Mouse (Mus musculus) hindbrain, postnatal 0 days (tissue): ENCODE results near the gene Palld. TPM values are rescaled to one million over a fixed set of nuclear protein-coding genes. Genes with fewer than 3 reads are reported as not detected.

Experiments used
- ATAC-seq: fragments of 200-750 bp; cut with Nextera tagmentation; 2 replicates; pipeline ENCODE4 v1.8.0; 2017; ENCODE audit warnings: mild to moderate bottlenecking, moderate TSS enrichment, moderate library complexity
- DNase-seq: peaks from one replicate; pipeline ENCODE4 v3.0.0-alpha.2; 2015; ENCODE audit warnings: low spot score
- H3K27ac ChIP-seq: fragments of 300-500 bp; sonication (generic); 2 replicates; pipeline ENCODE4 v1.5.1; 2014; ENCODE audit warnings: mild to moderate bottlenecking
- H3K27me3 ChIP-seq: fragments of 300-500 bp; sonication (generic); 2 replicates; pipeline ENCODE4 v1.6.1; 2014; ENCODE audit warnings: low read length, mixed read lengths; ENCODE audit not compliant: insufficient read depth
- H3K36me3 ChIP-seq: fragments of 300-500 bp; sonication (generic); 2 replicates; pipeline ENCODE4 v1.6.1; 2014; ENCODE audit warnings: low read length, mixed read lengths; ENCODE audit not compliant: insufficient read depth
- H3K4me1 ChIP-seq: fragments of 300-500 bp; sonication (generic); 2 replicates; pipeline ENCODE4 v1.6.1; 2014; ENCODE audit warnings: antibody characterized with exemption, low read length, mixed read lengths; ENCODE audit not compliant: insufficient read depth
- H3K4me2 ChIP-seq: fragments of 300-500 bp; sonication (generic); 2 replicates; pipeline ENCODE4 v1.6.1; 2014; ENCODE audit warnings: low read depth, mild to moderate bottlenecking, low read length, moderate library complexity, mixed read lengths
- H3K4me3 ChIP-seq: fragments of 300-500 bp; sonication (generic); 2 replicates; pipeline ENCODE4 v1.5.1; 2014; ENCODE audit warnings: low read length
- H3K9ac ChIP-seq: fragments of 300-500 bp; sonication (generic); replicated peaks from 2 replicates; pipeline ENCODE4 v1.6.1; 2014; ENCODE audit warnings: mild to moderate bottlenecking, low read length, moderate library complexity, mixed read lengths
- H3K9me3 ChIP-seq: fragments of 300-500 bp; sonication (generic); 2 replicates; pipeline ENCODE4 v1.6.1; 2016; ENCODE audit warnings: low read length, mixed read lengths
- CTCF ChIP-seq: IDR thresholded peaks from 2 replicates; pipeline ENCODE4 v1.5.1; 2016; ENCODE audit warnings: antibody characterized with exemption, control low read depth, low read depth
- WGBS: fragments of 180-500 bp; shearing (Covaris S2); extraction: QIAGEN DNeasy Blood & Tissue Kit; methylation state at CpG from one replicate; pipeline ENCODE4 v1.1.7; 2014; 5-methylcytosine and 5-hydroxymethylcytosine counted together
- polyA plus RNA-seq: library from polyadenylated mRNA; unstranded; fragments of >200 nt; fragmentation: Nextera tagmentation; extraction: Ambion mirVana; gene quantifications from 2 replicates; pipeline ENCODE4 v1.2.1, GENCODE M21; 2015
- total RNA-seq: library from RNA; depleted of rRNA; stranded (reverse); fragments of >200 nt; gene quantifications from 2 replicates; pipeline ENCODE4 v1.2.3, GENCODE M21; 2014

The Palld gene
- total and polyA plus RNA-seq, 2 experiments from 2014 or later, result 3.5 to 14.0 TPM

- ATAC-seq (no peak), DNase-seq (no peak)
- Histone ChIP-seq H3K4me3 (no peak overlapping the region), H3K27ac (no peak overlapping the region), H3K9me3 (no peaks in the 10 kb centered on the region), H3K27me3 (no peaks in the 10 kb centered on the region), H3K9ac (no peak overlapping the region), H3K36me3 (no peaks in the 10 kb centered on the region), H3K4me1 (0 out of 2 replicates have a peak, but pooled peaks cover 2% of the 10 kb centered on the region), H3K4me2 (no peak overlapping the region)
- no peak for TF ChIP-seq CTCF
- 45% methylated on average over 4 of the region's 4 CpGs for WGBS
Measured at GRCm38 (mm10) chr8:61569721-61570120, 332.8 kb downstream of the Palld start.

GRCm38 (mm10) chr8:61569211-61569610 lies 333.3 kb downstream of the Palld start:
- ATAC-seq (no peak), DNase-seq (no peak)
- no peaks in the 10 kb centered on the region for H3K36me3 ChIP-seq
- no peaks in the 10 kb centered on the region for H3K27me3 ChIP-seq
- H3K9me3 ChIP-seq, result no peaks in the 10 kb centered on the region
- no peak overlapping the region for H3K4me3 ChIP-seq
- 0 out of 2 replicates have a peak, but pooled peaks cover 2% of the 10 kb centered on the region for H3K4me1 ChIP-seq
- no peak overlapping the region for H3K27ac ChIP-seq
- no peak overlapping the region for H3K4me2 ChIP-seq
- no peak for TF ChIP-seq CTCF
- no peak overlapping the region for H3K9ac ChIP-seq

DNA sequence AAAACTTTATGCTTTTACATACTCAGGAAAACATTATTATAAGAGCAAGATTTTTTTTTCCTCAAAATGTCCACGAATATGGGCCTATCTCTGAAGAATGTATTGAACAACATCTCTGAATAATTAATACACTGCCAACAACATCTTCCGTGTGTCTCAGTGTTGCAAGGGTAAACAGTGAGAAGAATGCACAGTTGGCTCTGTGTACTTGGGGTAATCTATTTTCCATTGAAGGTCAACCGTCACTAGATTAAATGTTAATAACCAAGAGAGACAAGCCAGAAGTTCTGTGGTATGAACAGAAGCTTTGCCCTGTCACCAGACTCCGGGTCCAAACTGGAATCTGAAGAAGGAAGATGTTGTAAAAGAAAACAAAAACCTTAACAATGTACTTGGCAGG lies 339.1 kb downstream of the Palld start:
- 76% methylated on average over 4 of the region's 4 CpGs for WGBS
- Histone ChIP-seq H3K4me3 (no peak overlapping the region), H3K27ac (no peak overlapping the region), H3K4me2 (no peak overlapping the region), H3K4me1 (no peaks in the 10 kb centered on the region), H3K36me3 (no peaks in the 10 kb centered on the region), H3K27me3 (no peaks in the 10 kb centered on the region), H3K9me3 (no peaks in the 10 kb centered on the region), H3K9ac (no peak overlapping the region)
- ATAC-seq (no peak), DNase-seq (no peak)
- no peak for TF ChIP-seq CTCF

DNA sequence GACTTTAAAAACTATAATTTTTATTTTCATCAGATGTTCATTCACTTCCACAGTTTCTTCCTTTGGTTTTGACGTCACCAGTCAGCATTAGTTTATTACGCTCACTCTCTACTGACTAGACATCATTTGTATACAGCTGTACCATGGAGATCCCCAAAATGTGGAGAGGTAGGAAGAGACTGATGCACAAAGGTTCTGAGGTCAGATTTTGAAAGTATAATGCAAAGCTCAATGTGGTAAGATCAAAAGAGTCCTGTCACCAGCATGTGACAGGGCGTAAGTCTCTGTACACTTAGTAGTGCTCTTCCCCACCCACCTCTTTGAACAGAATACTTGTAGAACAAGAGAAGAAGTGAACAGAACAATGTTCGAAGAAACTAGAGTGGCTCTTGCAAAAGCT lies 339.9 kb downstream of the Palld start:
- Histone ChIP-seq H3K27ac (no peak overlapping the region), H3K4me3 (no peak overlapping the region), H3K4me1 (no peaks in the 10 kb centered on the region), H3K27me3 (no peaks in the 10 kb centered on the region), H3K4me2 (no peak overlapping the region), H3K36me3 (no peaks in the 10 kb centered on the region), H3K9ac (no peak overlapping the region), H3K9me3 (no peaks in the 10 kb centered on the region)
- no peak for ATAC-seq
- TF ChIP-seq CTCF, result no peak
- DNase-seq, result no peak
- WGBS, result 90% methylated on average over 4 of the region's 4 CpGs

- TF ChIP-seq CTCF, result no peak
- no peak overlapping the region for H3K27ac ChIP-seq
- no peaks in the 10 kb centered on the region for H3K4me1 ChIP-seq
- DNase-seq (no peak), ATAC-seq (no peak)
- no peaks in the 10 kb centered on the region for H3K27me3 ChIP-seq
- H3K4me3 ChIP-seq, result no peak overlapping the region
- 96% methylated on average over 5 of the region's 5 CpGs for WGBS
- no peak overlapping the region for H3K4me2 ChIP-seq
- H3K9ac ChIP-seq, result no peak overlapping the region
- no peaks in the 10 kb centered on the region for H3K9me3 ChIP-seq
- no peaks in the 10 kb centered on the region for H3K36me3 ChIP-seq
Measured at GRCm38 (mm10) chr8:61561220-61561619, 341.3 kb downstream of the Palld start.

DNA sequence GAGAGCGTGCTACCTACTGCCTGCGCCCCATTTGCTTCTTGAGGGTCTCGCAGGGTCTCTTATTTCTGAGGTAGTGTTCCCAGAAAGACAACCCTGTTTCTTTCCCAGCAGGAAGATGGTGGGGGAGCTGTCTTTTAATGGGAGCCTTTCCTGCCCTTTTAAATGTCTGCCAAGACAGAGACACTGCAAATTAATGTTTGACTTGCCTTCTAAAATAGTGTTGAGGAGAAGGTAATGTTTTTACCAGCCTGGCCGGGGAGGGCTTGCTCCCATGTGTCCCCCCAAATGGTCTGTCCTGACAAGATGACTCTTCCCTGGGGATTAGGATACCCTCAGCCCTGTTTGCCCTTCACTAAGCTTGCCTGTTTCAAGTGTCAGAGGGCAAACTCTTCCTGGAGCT lies 342.5 kb downstream of the Palld start:
- Histone ChIP-seq H3K4me3 (no peak overlapping the region), H3K36me3 (no peaks in the 10 kb centered on the region), H3K27ac (no peak overlapping the region), H3K27me3 (no peaks in the 10 kb centered on the region), H3K9me3 (no peaks in the 10 kb centered on the region), H3K4me1 (no peaks in the 10 kb centered on the region), H3K9ac (no peak overlapping the region), H3K4me2 (no peak overlapping the region)
- TF ChIP-seq CTCF, result no peak
- DNase-seq (no peak), ATAC-seq (no peak)
- 91% methylated on average over 4 of the region's 4 CpGs for WGBS

- no peaks in the 10 kb centered on the region for H3K9me3 ChIP-seq
- DNase-seq (no peak), ATAC-seq (no peak)
- H3K27ac ChIP-seq, result no peak overlapping the region
- 73% methylated on average over 5 of the region's 5 CpGs for WGBS
- H3K4me1 ChIP-seq, result no peaks in the 10 kb centered on the region
- H3K27me3 ChIP-seq, result no peaks in the 10 kb centered on the region
- no peak for TF ChIP-seq CTCF
- no peak overlapping the region for H3K4me3 ChIP-seq
- H3K4me2 ChIP-seq, result no peak overlapping the region
- no peak overlapping the region for H3K9ac ChIP-seq
- no peaks in the 10 kb centered on the region for H3K36me3 ChIP-seq
Measured at GRCm38 (mm10) chr8:61559450-61559849, 343.0 kb downstream of the Palld start.
